Mouse (Mus musculus): ENCODE data around the gene Pcgf5.

DNA sequence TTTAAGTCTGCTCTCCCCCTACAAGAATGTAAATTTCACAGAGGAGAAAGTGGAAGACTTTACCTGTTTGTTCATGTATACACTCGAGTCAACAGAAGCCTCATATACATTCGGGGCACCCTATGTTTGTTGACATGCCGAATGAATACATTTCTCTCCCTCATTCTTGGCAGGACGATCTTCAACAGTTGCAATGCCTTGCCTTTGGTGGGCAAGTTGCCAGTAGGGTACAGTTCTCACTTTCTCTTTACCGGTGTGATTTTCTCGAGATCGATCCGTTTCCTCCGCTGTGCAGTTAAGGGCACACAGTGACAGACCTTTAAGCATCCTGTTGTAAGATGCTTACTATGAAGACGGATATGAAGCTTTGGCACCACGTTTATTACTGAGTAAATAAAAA is 2.1 kb downstream of the Pcgf5 start:
- TF ChIP-seq CTCF (IDR thresholded peaks at IDR 0.05; ENCODE audit: low read depth, low read length) (no peak), POLR2A (IDR thresholded peaks at IDR 0.05; ENCODE audit: borderline replicate concordance, low read depth, low read length) (no peak)
